In the genomic region with DNA sequence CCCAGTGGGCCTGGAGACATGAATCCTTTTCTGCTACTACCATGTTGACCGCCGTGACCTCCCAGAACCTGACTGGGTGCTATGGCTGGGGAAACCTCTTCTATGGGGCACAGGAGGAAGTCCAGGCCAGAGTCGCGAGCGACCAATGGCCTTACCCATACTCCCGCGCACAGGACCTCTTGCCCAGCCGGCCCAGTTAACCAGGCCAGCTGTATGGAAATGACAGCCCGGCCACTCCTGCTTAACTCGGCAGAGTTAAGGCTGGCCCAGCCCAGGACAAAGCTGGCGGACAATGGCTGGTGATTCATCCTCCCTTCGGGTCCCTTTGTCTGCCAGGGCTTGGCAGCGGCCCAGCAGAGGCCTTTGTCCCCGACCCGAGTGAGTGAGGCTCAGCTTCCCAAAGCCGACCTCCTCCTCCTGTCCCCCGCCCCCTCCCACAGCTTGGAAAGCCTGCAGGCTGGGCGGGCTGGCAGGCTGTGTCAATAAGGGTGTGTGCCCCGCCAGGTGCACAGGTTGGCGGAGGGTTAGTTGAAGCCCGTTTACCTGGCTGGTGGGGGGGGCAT, we compare ENCODE assay signal across 8 mouse cellular contexts. TPM values are rescaled to one million over a fixed set of nuclear protein-coding genes. Genes with fewer than 3 reads are reported as not detected.
DNase-seq lines count a peak whose midpoint lies in the region; ATAC-seq and TF ChIP-seq lines count a peak whose summit lies in the region.

No protein-coding gene starts in this region.

- peak overlapping the region; percentile 87 for H3K27ac ChIP-seq in intestine, embryonic 15.5 days
- H3K27ac ChIP-seq in liver, embryonic 12.5 days, result peak overlapping the region; percentile 62

- H3K4me2 ChIP-seq in intestine, embryonic 15.5 days (replicated peaks), result peak overlapping the region; percentile 83
- peak overlapping the region; percentile 92 for H3K4me2 ChIP-seq in liver, embryonic 12.5 days
- H3K4me2 ChIP-seq in myocyte (ENCODE audit: low read depth), result peak overlapping the region; percentile 95

- peaks cover 60% of the 10 kb centered on the region for H3K4me1 ChIP-seq in intestine, embryonic 15.5 days (replicated peaks)
- peaks cover 100% of the 10 kb centered on the region for H3K4me1 ChIP-seq in liver, embryonic 12.5 days

- ATAC-seq in intestine, embryonic 15.5 days, result peak; percentile 78
- no peak for ATAC-seq in liver, embryonic 12.5 days

- peak overlapping the region; percentile 31 for H3K9ac ChIP-seq in intestine, embryonic 15.5 days
- H3K9ac ChIP-seq in liver, embryonic 12.5 days, result peak overlapping the region; percentile 79

- no peaks in the 10 kb centered on the region for H3K9me3 ChIP-seq in intestine, embryonic 15.5 days
- H3K9me3 ChIP-seq in liver, embryonic 12.5 days (replicated peaks), result no peaks in the 10 kb centered on the region

- peak; percentile 92 for DNase-seq in left cerebral cortex, postnatal 4 days
- DNase-seq in left cerebral cortex, postnatal 36 days (ENCODE audit: low spot score in 2 of 2), result no peak
- DNase-seq in cerebellum, postnatal 14 days, result peak; percentile 53 to 75
- peak; percentile 64 to 76 for DNase-seq in gastrocnemius, postnatal 36 days
- peak; percentile 78 to 85 for DNase-seq in urinary bladder, adult 18-20 months (ENCODE audit: low spot score in 2 of 2)

- no peak overlapping the region for H3ac ChIP-seq in myocyte (ENCODE audit: control insufficient read depth, insufficient read length)

- peak; percentile 58 for TF ChIP-seq POLR2A in myocyte (IDR thresholded peaks at IDR 0.05; ENCODE audit: insufficient read length, low read depth)

- H3K4me3 ChIP-seq in intestine, embryonic 15.5 days (replicated peaks), result peak overlapping the region; percentile 49
- peak overlapping the region; percentile 67 for H3K4me3 ChIP-seq in liver, embryonic 12.5 days
- peak overlapping the region; percentile 43 for H3K4me3 ChIP-seq in myocyte

- intact Hi-C loops in left cerebral cortex, postnatal 4 days (cut with DNase I), result no loop called here
- intact Hi-C loops in left cerebral cortex, postnatal 36 days (cut with DNase I), result loop anchor here (2.0 to 10.0 kb wide), 2 partner anchors 42 to 176 kb away; no protein-coding TSS in a partner anchor
- intact Hi-C loops in gastrocnemius, postnatal 36 days (cut with DNase I), result no loop called here

- peaks cover 17% of the 10 kb centered on the region for H3K27me3 ChIP-seq in intestine, embryonic 15.5 days (replicated peaks)
- H3K27me3 ChIP-seq in liver, embryonic 12.5 days (replicated peaks), result peaks cover 69% of the 10 kb centered on the region
- no peaks in the 10 kb centered on the region for H3K27me3 ChIP-seq in myocyte (ENCODE audit: control insufficient read depth, insufficient read depth, insufficient read length)

- WGBS in intestine, embryonic 15.5 days, result 12% methylated on average over 21 of the region's 21 CpGs
- WGBS in liver, embryonic 12.5 days (ENCODE audit: insufficient replicate concordance), result 39% methylated on average over 21 of the region's 21 CpGs

- H3K36me3 ChIP-seq in intestine, embryonic 15.5 days, result peaks cover 3% of the 10 kb centered on the region; the same call in 1 of the 2 replicates
- peaks cover 35% of the 10 kb centered on the region for H3K36me3 ChIP-seq in liver, embryonic 12.5 days
- H3K36me3 ChIP-seq in myocyte (ENCODE audit: control insufficient read depth, insufficient read depth), result no peaks in the 10 kb centered on the region

- H3K79me2 ChIP-seq in myocyte (ENCODE audit: control insufficient read depth, insufficient read depth), result peaks cover 8% of the 10 kb centered on the region

TF ChIP-seq in myocyte, 11 proteins besides CTCF, POLR2A, EP300 and RAD21:
- TF ChIP-seq MYOG (IDR thresholded peaks at IDR 0.05; ENCODE audit: control insufficient read depth in 1 of 3, insufficient read depth in 1 of 3, insufficient read length in 2 of 3, low read depth in 2 of 3) (peak in 1 of 3 experiments; percentile 55), TCF12 (IDR thresholded peaks at IDR 0.05; ENCODE audit: insufficient read depth, poor library complexity, severe bottlenecking) (no peak), POLR2AphosphoS2 (IDR thresholded peaks at IDR 0.05; ENCODE audit: insufficient read length, low read depth) (peak; percentile 14), MYOD1 (IDR thresholded peaks at IDR 0.05; ENCODE audit: control insufficient read depth in 1 of 3, insufficient read length in 2 of 3, low read depth in 2 of 3) (peak in 1 of 3 experiments; percentile 21)

RNA-seq across cellular contexts. Expression of gene Lfng, which starts 4.0 kb away (rescaled TPM):
- 10 to 100 TPM; 19.7 to 20.7 TPM for total RNA-seq in left cerebral cortex, postnatal 4 days (2021)
- total RNA-seq in left cerebral cortex, postnatal 36 days (2021), result 10 to 100 TPM; 22.6 to 23.6 TPM
- total RNA-seq in gastrocnemius, postnatal 36 days (2021), result 1 to 10 TPM; 3.5 to 3.8 TPM
- polyA plus RNA-seq in intestine, embryonic 15.5 days (2015; fragmentation: Nextera tagmentation; extraction: Ambion mirVana), result 14.8 and 16.0 TPM in 2 replicates
- polyA plus RNA-seq in liver, embryonic 12.5 days (2016; fragmentation: Nextera tagmentation; extraction: Ambion mirVana), result 7.4 and 8.3 TPM in 2 replicates
- polyA plus RNA-seq in myocyte (2012; fragmentation: generic; extraction: Trizol), result 3.1 TPM

RNA-seq across cellular contexts. Expression of gene Ttyh3, which starts 37.7 kb away (rescaled TPM):
- 100 to 1,000 TPM; 382 to 395 TPM for total RNA-seq in left cerebral cortex, postnatal 4 days (2021)
- 100 to 1,000 TPM; 257 to 267 TPM for total RNA-seq in left cerebral cortex, postnatal 36 days (2021)
- 1 to 10 TPM; 4.6 to 5.2 TPM for total RNA-seq in gastrocnemius, postnatal 36 days (2021)
- 34.5 and 34.7 TPM in 2 replicates for polyA plus RNA-seq in intestine, embryonic 15.5 days (2015; fragmentation: Nextera tagmentation; extraction: Ambion mirVana)
- 13.0 and 15.6 TPM in 2 replicates for polyA plus RNA-seq in liver, embryonic 12.5 days (2016; fragmentation: Nextera tagmentation; extraction: Ambion mirVana)
- polyA plus RNA-seq in myocyte (2012; fragmentation: generic; extraction: Trizol), result 23.8 TPM

RNA-seq across cellular contexts. Expression of gene Grifin, which starts 46.2 kb away (rescaled TPM):
- total RNA-seq in left cerebral cortex, postnatal 4 days (2021), result not detected
- under 1 TPM in 1 of 2 experiments, not detected in 1; 0.94 TPM for total RNA-seq in left cerebral cortex, postnatal 36 days (2021)
- total RNA-seq in gastrocnemius, postnatal 36 days (2021), result not detected
- 0.49 and 0.58 TPM in 2 replicates for polyA plus RNA-seq in intestine, embryonic 15.5 days (2015; fragmentation: Nextera tagmentation; extraction: Ambion mirVana)
- 6.3 and 7.8 TPM in 2 replicates for polyA plus RNA-seq in liver, embryonic 12.5 days (2016; fragmentation: Nextera tagmentation; extraction: Ambion mirVana)
- not detected for polyA plus RNA-seq in myocyte (2012; fragmentation: generic; extraction: Trizol)

Comparison
In these comparisons a context has a peak if more than half of its experiments do, and no peak if none do; other contexts are left out.
1. DNase-seq: peak in left cerebral cortex, postnatal 4 days (single experiment), cerebellum, postnatal 14 days (2 of 2), gastrocnemius, postnatal 36 days (2 of 2) and urinary bladder, adult 18-20 months (2 of 2); none in left cerebral cortex, postnatal 36 days (0 of 2).
2. RNA of gene Lfng, which starts 4.0 kb away (total RNA-seq): 22.6 to 23.6 TPM in left cerebral cortex, postnatal 36 days and 19.7 to 20.7 TPM in left cerebral cortex, postnatal 4 days; 3.5 to 3.8 TPM in gastrocnemius, postnatal 36 days; every median in the first group is over 4 times any median in the second.
3. RNA of gene Ttyh3, which starts 37.7 kb away (total RNA-seq): 382 to 395 TPM in left cerebral cortex, postnatal 4 days and 257 to 267 TPM in left cerebral cortex, postnatal 36 days; 4.6 to 5.2 TPM in gastrocnemius, postnatal 36 days; every median in the first group is over 10 times any median in the second.
4. Peak in every context shown above with its lines, with median percentiles within 50 percentile points of each other: H3K4me2 ChIP-seq and H3K4me3 ChIP-seq.